Mouse (Mus musculus) splenic B cell, adult 2 months (primary cell): Measurements from ENCODE around the gene Gm10645.
A peak's percentile ranks its signal among the peaks of the same experiment; 100 is the strongest.

ENCODE experiments used
- DNase-seq: peaks from one replicate; pipeline ENCODE4 v3.0.0-alpha.2; 2011; ENCODE audit warnings: low read depth, low spot score
- H3K27me3 ChIP-seq: 2 replicates; pipeline ENCODE4 v1.6.1; 2012; ENCODE audit warnings: mild to moderate bottlenecking, low read length, moderate library complexity, mixed read lengths; ENCODE audit not compliant: control insufficient read depth, poor library complexity, insufficient read depth, severe bottlenecking
- H3K36me3 ChIP-seq: 2 replicates; pipeline ENCODE4 v1.6.1; 2012; ENCODE audit warnings: mild to moderate bottlenecking, low read length, moderate library complexity, mixed read lengths; ENCODE audit not compliant: control insufficient read depth, poor library complexity, insufficient read depth, severe bottlenecking

Gm10645 gene

DNA sequence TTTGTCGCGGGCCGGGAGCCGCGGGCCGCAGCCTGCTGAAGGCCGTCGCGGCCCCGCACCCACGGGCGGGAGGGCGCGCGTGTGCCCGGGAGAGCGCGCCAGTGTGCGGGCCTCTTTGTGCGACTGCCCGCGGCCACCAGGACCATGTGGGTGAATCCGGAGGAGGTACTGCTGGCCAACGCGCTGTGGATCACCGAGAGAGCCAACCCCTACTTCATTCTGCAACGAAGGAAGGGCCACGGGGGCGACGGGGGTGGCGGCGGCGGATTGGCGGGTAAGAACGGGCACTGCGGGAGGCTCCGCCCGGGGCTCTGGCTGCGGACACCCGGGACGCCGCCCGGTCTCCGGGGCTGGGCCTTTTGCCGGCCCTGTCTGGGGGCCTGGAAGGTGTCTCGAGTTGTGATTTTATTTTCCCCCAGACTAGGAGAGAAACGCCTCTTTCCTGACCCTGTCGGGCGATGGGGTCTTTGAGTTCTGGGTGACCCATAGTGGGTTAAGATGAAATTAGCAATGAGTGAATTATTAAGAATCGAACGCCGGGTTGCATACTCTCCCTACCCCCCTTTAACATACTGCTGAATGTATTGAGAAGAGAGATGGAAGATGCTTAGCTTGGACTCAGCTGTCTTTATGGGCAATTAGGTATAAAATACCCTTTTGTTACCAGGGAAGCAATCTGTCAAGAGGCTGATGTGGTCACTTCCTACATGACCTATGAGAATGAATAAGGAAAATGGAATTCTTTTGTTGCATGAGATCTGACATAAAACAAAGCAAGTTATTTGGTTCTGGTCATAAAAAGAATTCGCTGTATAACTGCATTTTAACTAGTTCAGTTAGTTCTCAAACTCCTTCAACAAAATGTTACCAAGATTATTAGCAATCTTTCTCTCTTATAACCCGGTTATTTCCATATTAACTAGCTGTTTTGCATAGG is at the start of gene Gm10645:
TSS of gene Gm10645 (minus strand) at position 240 of the 937 bp plus-strand sequence.
- no peaks in the 10 kb centered on the region for H3K36me3 ChIP-seq
- DNase-seq, result peak; percentile 41
- H3K27me3 ChIP-seq, result peaks cover 7% of the 10 kb centered on the region; the same call in 1 of the 2 replicates

DNA sequence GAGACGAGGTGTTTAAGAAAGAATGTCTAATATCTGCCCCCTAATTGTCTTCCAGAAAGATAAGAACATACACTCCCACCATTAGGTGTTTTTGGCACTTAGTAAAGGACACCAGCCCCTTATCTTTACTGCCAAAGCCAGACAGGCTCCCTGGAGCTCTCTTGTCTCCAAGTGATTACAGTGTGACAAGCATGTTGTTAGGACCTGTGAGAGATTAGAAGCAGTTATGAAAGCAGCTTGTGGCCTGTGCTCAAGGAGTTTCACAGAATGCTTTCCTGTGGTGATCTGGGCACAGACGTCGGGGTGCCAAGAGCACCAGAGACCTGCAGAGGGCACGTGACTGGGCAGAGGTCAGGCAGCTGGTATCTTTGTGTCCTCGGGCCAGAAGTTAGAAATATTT is 49.1 kb upstream of the Gm10645 start:
- H3K36me3 ChIP-seq, result no peaks in the 10 kb centered on the region
- H3K27me3 ChIP-seq, result no peaks in the 10 kb centered on the region
- no peak for DNase-seq

DNA sequence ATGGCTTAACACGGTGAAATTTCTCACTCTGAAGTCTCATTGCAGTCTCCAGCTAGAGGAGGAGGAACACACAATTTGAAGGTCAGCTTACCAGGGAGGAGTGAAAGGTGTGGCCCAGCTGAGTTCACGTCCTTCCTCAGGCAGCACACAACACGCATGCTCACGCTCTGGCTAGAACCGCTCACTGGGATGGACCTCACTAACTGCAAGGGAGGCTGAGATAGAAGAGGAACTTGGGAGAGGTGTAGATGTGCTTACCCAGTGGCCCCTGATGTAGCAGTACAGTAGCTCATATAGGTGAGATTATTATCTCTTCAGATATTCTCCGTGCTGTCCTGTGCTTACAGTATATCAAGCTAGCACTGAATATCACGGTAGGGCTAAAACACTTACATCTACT is 44.7 kb upstream of the Gm10645 start:
- H3K36me3 ChIP-seq, result no peaks in the 10 kb centered on the region
- no peaks in the 10 kb centered on the region for H3K27me3 ChIP-seq
- no peak for DNase-seq

DNA sequence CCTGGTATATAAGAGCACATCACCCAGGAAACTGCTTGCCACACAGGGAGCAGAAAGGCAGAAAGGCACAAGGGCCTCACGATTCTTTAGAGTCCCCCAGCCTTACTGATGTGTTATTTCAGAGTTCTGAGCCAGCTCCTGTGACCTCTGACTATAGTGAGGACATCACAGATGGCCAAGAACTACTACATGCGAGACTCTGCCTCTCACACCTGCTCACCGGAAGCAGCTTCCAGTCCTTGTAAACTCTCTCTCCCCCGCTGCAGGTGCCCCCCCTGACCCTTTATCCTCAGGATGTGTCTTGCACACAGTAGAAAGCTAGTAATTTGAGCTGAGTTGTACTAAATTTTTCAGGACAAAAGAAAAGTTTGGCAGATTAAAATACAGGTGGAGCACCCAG is 43.6 kb upstream of the Gm10645 start:
- Histone ChIP-seq H3K27me3 (no peaks in the 10 kb centered on the region), H3K36me3 (no peaks in the 10 kb centered on the region)
- no peak for DNase-seq

DNA sequence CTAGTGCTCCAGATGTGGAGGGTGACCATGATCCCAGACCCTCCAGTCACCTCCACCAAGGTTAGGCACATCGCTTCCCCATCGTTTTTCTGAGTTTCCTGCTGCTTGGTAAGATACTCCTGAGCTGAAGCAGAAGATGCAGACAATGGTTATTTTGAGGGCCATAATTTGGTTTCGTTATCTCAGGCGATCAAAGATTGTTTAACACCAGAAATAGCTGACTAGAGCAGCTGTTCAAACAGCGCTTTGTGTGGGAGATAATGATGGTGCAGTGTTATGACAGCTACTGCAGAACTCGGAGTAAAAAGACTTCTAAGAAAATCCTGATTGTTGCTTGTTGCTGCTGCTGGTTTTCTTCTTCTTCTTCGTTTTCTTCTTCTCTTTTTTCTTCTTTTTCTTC is 39.9 kb upstream of the Gm10645 start:
- DNase-seq, result no peak
- Histone ChIP-seq H3K36me3 (no peaks in the 10 kb centered on the region), H3K27me3 (no peaks in the 10 kb centered on the region)

DNA sequence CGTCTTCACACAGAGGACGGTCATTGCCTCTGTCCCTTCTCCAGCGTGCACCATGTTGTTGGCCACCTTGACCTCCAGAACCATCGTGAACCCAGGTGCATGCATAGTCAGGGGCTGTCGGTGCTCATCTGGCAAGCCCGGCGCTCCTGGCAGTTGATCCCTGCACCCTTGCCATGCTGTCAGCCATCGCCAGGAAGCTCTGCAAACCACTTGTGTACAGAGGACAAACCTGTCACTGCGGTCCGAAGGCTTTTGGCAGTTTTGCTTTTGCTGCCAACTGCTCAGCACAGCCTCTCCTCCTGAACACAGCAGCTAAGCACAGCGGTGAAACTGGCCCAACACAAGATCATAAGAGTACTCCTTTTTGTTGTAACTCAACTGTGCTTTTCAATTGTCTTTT is 37.0 kb upstream of the Gm10645 start:
- H3K36me3 ChIP-seq, result no peaks in the 10 kb centered on the region
- H3K27me3 ChIP-seq, result no peaks in the 10 kb centered on the region
- DNase-seq, result no peak

DNA sequence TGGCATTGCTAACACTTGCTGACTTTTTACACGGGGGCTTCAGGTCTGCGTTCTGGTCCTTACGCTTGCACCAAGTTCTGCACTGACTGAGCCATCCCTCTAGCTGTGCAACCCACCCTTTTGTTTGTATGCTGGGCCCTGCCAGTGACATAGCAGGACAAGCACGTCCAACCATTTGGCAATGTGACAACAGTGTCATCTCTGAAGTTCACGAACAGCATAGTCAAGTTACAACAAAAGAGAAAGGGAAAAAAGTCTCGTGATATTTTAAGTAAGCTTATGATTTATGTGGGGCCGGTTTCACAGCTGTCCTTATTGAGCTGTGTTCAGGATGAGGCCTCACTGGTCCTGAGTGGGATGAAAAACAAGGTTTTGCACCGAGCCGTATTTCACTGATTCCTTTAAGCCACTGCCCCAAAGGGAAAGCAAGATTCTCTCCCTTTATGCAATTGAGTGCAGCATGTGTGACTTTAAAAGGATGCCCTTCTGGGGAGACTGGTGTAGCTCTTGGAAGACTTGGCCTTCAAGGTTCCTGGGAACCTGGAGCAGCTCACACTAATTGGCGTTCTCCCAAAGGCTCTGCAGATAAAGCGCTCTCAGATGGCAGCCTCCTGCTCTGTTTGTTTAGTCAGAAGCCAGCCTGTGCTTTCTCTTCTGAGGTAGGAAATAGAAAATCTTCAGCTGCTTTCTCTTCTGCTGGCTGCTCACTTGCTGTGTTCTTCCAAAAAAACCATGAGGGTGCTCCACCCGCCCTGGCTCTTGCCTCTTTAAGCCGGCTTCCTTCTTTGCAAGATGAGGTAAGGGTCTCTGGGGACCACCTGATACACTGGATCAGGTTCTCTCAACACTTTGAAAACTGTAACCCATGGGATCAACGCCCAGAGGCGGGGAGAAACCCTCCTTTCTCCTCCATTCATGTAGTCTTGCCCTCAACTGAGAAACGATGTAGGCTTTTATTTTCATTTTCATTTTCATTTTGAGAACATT is 34.5 kb upstream of the Gm10645 start:
- Histone ChIP-seq H3K27me3 (no peaks in the 10 kb centered on the region), H3K36me3 (no peaks in the 10 kb centered on the region)
- DNase-seq, result peak; percentile 25

DNA sequence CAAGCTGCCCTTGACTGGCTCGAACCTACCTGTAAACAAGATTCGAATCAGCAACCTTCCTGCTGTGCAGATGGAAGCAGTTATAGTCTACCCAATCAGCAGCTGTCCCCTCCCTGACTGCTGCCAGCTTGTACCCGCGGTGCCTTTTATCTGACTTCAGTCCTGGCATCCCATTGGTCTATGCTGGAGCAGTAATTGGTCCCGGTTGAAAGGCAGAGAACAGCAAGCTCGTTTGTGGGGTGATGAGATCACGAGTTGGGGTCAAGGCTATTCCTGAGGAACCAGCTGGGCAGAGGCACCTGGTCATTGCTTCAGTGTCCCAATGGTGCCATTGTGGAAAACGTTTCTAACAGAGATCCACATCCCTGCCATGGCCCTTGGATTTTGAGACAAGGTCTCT is 33.7 kb upstream of the Gm10645 start:
- DNase-seq, result no peak
- Histone ChIP-seq H3K27me3 (no peaks in the 10 kb centered on the region), H3K36me3 (no peaks in the 10 kb centered on the region)

DNA sequence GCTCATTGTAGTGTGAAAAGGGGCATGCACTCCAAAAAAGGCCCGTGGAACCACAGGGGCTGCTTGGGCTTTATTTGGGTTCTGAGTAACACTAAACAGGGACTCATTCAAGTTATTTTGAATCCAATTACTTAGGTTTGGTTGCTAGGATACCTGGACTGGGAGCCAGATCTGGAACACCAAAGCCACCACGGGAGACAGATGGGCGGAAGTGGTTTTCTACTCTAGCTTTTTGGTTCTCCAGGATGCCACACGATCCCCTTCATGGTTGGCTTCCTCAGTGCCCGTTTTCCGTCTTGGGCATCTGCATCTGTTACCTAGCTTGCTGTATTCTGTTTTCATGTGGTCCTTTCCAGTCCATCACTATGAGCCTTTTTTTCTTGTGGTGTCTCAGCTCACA is 30.1 kb upstream of the Gm10645 start:
- DNase-seq, result no peak
- Histone ChIP-seq H3K27me3 (no peaks in the 10 kb centered on the region), H3K36me3 (no peaks in the 10 kb centered on the region)

DNA sequence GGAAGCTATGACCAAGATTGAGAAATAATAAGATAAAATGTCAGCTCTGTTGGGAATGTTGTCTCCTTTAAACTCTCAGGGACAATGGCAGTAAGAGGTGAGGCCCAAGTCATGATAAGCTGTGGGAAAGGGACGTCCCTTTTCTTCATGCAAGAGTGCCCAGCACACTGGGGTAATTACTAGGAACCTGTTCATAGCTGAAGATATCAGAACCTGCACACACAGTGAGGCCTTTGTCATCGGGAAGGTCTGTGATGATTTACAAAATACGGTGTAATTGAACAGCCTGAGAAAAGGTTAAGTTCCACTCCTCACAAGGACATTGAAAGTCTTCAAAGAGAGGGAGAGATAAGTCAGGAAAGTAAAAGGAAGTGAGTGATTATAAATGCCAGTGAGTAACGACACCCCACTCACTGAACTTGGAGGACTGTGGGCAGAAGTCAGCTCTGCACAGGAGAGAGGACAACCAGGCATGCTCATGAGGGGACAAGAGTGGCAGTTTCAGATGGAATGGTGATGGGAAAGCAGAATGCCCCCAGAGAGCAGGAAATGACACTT is 23.6 kb upstream of the Gm10645 start:
- Histone ChIP-seq H3K36me3 (no peaks in the 10 kb centered on the region), H3K27me3 (no peaks in the 10 kb centered on the region)
- DNase-seq, result no peak

DNA sequence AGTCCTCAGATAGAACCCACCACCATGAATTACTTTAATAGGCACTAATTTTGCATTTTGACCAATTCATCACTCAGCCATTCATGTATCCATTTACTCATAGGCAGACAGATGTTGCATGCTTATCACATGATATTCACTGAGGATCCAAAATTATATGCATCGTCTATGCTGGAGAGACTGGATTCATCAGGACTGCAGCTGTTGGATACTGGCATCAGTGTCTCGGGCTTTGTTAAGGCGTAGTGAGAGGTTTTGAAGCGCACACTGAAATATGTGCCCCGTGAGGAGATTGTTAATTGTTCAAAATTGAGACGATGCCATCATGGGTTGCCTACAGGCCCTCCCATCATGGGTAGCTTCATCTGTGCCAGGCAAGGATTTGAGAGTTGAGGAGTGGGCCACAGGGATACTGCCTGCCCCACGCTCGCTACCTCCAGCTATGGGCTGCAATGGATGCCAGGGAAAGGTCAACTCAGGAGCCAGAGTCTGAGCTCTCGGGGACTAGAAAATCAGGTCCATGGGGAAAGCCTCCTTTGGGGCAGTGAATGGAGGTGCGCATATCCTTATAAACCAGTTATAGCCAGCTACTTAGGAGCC is 21.5 kb upstream of the Gm10645 start:
- DNase-seq, result no peak
- Histone ChIP-seq H3K27me3 (no peaks in the 10 kb centered on the region), H3K36me3 (no peaks in the 10 kb centered on the region)

DNA sequence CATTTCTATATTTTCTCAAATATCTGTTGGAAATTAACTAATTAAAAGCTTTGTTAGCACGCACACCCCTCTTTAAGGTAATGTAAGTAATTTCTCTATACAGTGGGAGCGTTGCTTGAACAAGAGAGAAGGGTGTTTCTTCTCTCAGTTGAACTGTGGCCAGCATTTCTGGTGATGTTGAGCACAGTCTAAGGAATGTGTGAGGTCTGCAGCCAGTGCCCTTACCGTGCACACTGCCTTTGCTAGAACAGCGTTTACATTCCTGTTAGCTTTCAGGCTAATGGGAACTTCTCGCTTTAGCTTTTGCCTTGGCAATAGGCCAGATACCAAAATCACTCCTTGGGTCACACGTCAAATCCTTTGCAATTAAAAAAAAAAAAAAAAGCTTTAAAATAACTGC is 20.4 kb upstream of the Gm10645 start:
- DNase-seq, result no peak
- Histone ChIP-seq H3K27me3 (no peaks in the 10 kb centered on the region), H3K36me3 (no peaks in the 10 kb centered on the region)

DNA sequence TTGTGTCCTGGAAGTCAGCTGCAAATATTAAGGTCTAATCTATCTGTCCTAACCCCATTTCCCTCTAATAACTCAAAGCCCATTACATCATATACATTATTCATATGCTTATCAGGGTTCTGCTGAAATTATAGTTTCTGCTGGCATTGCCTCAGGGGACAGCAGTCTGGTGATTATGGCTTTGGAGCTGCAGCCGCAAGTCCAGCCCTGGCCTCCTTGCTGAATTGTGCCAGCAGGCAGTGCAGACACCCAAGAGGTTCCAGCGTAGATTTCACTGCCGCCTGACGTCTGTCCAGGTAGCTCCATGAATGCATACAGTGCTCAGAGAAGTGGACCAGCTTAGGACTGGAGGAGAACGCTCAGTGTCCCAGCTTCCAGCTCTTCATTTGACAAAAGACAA is 16.8 kb upstream of the Gm10645 start:
- no peak for DNase-seq
- Histone ChIP-seq H3K36me3 (no peaks in the 10 kb centered on the region), H3K27me3 (no peaks in the 10 kb centered on the region)

DNA sequence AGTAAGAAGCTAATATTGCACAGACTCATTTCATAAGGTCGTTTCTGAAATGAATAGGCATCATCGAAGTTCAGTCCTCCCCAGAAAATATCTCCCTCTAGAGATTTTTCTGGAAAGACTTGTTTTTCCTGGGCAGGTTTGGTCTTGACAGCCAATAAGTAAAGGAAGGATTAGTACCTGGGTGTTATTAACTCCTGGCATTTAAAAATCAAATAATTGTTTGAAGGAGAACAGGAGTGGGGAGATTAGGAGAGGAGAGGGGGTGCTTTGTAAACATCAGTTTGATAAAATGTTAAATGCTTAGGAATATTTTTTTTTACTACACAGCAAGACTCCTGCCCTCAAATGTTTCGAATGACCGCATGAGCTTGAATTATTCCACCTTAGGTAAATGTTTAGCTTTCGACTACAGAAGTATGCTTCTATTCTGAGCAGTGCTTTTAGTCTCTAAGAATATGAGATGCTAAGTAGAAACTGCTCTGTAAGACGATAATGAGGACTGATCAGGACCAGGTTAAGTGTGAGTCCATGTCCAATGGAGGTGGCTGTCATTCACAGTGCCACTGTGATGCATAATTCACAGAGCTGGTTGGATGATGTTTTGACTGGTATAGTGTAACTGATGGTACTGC is 16.0 kb upstream of the Gm10645 start:
- Histone ChIP-seq H3K36me3 (no peaks in the 10 kb centered on the region), H3K27me3 (no peaks in the 10 kb centered on the region)
- DNase-seq, result no peak
